Mouse (Mus musculus): ENCODE measurements around the gene Dpysl4.

GRCm38 (mm10) chr7:139093124-139093523 is 7.3 kb downstream of the Dpysl4 start:
- TF ChIP-seq CTCF (IDR thresholded peaks at IDR 0.05; ENCODE audit: low read depth) = no peak
- TF ChIP-seq EP300 (IDR thresholded peaks at IDR 0.05; ENCODE audit: low read depth) = no peak

Data from liver, embryonic 14.5 days (tissue).